Mouse (Mus musculus) C2C12 (cell line): ENCODE results near the gene Nrp1. TPM values are rescaled to one million over a fixed set of nuclear protein-coding genes. Genes with fewer than 3 reads are reported as not detected.
A peak's percentile ranks its signal among the peaks of the same experiment; 100 is the strongest.

Source experiments
- H3K27me3 ChIP-seq: one replicate; pipeline ENCODE4 v1.6.1; 2011; ENCODE audit not compliant: control insufficient read depth, insufficient read depth, insufficient read length
- H3K36me3 ChIP-seq: one replicate; pipeline ENCODE4 v1.6.1; 2011; ENCODE audit not compliant: control insufficient read depth, insufficient read depth
- H3K4me3 ChIP-seq: one replicate; pipeline ENCODE4 v1.5.1; 2011; ENCODE audit warnings: mild to moderate bottlenecking, control low read depth; ENCODE audit not compliant: poor library complexity, insufficient read depth, severe bottlenecking
- H3K79me2 ChIP-seq: one replicate; pipeline ENCODE4 v1.6.1; 2011; ENCODE audit not compliant: control insufficient read depth, insufficient read depth
- H3K79me3 ChIP-seq: one replicate; pipeline ENCODE4 v1.6.1; 2011; ENCODE audit warnings: low read depth, control low read depth
- H3ac ChIP-seq: one replicate; pipeline ENCODE3; 2011; ENCODE audit warnings: low read depth; ENCODE audit not compliant: control insufficient read depth, insufficient read length
- CEBPB ChIP-seq: IDR thresholded peaks from one replicate; pipeline ENCODE4 v1.6.1; 2011; ENCODE audit warnings: low read depth, mild to moderate bottlenecking, control low read depth, moderate library complexity
- CTCF ChIP-seq: IDR thresholded peaks from one replicate; pipeline ENCODE4 v1.5.1; 2011; ENCODE audit not compliant: control insufficient read depth, insufficient read depth, insufficient read length
- FOSL1 ChIP-seq: IDR thresholded peaks from one replicate; pipeline ENCODE4 v1.8.0; 2011; ENCODE audit warnings: mild to moderate bottlenecking, low read length; ENCODE audit not compliant: poor library complexity, insufficient read depth, severe bottlenecking
- MAX ChIP-seq: IDR thresholded peaks from one replicate; pipeline ENCODE4 v1.6.1; 2011; ENCODE audit warnings: mild to moderate bottlenecking, control low read depth
- MYOD1 ChIP-seq: IDR thresholded peaks from one replicate; pipeline ENCODE4 v1.6.1; 2011; ENCODE audit warnings: low read depth; ENCODE audit not compliant: control insufficient read depth, insufficient read length
- MYOG ChIP-seq: IDR thresholded peaks from one replicate; pipeline ENCODE4 v1.6.1; 2011; ENCODE audit not compliant: control insufficient read depth, insufficient read length; ENCODE audit errors: extremely low read depth
- USF1 ChIP-seq: IDR thresholded peaks from one replicate; pipeline ENCODE4 v1.6.1; 2011; ENCODE audit warnings: low read depth, mild to moderate bottlenecking, control low read depth, moderate library complexity
- polyA plus RNA-seq: library from polyadenylated mRNA; unstranded; fragments of >200 nt; fragmentation: generic; extraction: Trizol; gene quantifications from one replicate; pipeline ENCODE4 v1.2.1, GENCODE M21; 2012; ENCODE audit warnings: missing spikeins

Nrp1 gene
- polyA plus RNA-seq, 1 experiment = 19.1 TPM

GRCm38 (mm10) chr8:128386963-128387621 lies 28.7 kb downstream of the Nrp1 start:
- Histone ChIP-seq H3K79me2 (peaks cover 58% of the 10 kb centered on the region), H3K27me3 (no peaks in the 10 kb centered on the region)
- no peak for TF ChIP-seq FOSL1
- TF ChIP-seq CTCF = no peak
- no peak for TF ChIP-seq MYOD1
- no peak for TF ChIP-seq MYOG
- TF ChIP-seq CEBPB = no peak
- TF ChIP-seq MAX = no peak
- TF ChIP-seq USF1 = no peak

GRCm38 (mm10) chr8:128390759-128391158 lies 32.4 kb downstream of the Nrp1 start:
- Histone ChIP-seq H3K27me3 (no peaks in the 10 kb centered on the region), H3K79me3 (peaks cover 9% of the 10 kb centered on the region), H3K4me3 (no peak overlapping the region), H3ac (no peak overlapping the region), H3K36me3 (no peaks in the 10 kb centered on the region), H3K79me2 (peaks cover 82% of the 10 kb centered on the region)
- TF ChIP-seq CEBPB (no peak), MYOG (no peak), MYOD1 (no peak), USF1 (no peak), FOSL1 (no peak), MAX (no peak), CTCF (no peak)

More at GRCm38 (mm10) chr8:128386963-128387621, 28.7 kb downstream of the Nrp1 start:
- Histone ChIP-seq H3ac (no peak overlapping the region), H3K79me3 (peaks cover 7% of the 10 kb centered on the region), H3K36me3 (no peaks in the 10 kb centered on the region), H3K4me3 (no peak overlapping the region)

GRCm38 (mm10) chr8:128391182-128391760 lies 32.9 kb downstream of the Nrp1 start:
- no peaks in the 10 kb centered on the region for H3K36me3 ChIP-seq
- H3K79me3 ChIP-seq = peaks cover 9% of the 10 kb centered on the region
- H3ac ChIP-seq = no peak overlapping the region
- H3K27me3 ChIP-seq = no peaks in the 10 kb centered on the region
- TF ChIP-seq FOSL1 (no peak), MAX (no peak), CEBPB (no peak), MYOD1 (no peak), USF1 (no peak), CTCF (no peak), MYOG (no peak)
- no peak overlapping the region for H3K4me3 ChIP-seq
- peaks cover 82% of the 10 kb centered on the region for H3K79me2 ChIP-seq

- TF ChIP-seq FOSL1 (no peak), MAX (no peak), MYOG (no peak), CEBPB (no peak), CTCF (no peak), USF1 (peak; percentile 67)
- Histone ChIP-seq H3ac (no peak overlapping the region), H3K27me3 (no peaks in the 10 kb centered on the region), H3K4me3 (no peak overlapping the region), H3K79me2 (peaks cover 69% of the 10 kb centered on the region), H3K36me3 (no peaks in the 10 kb centered on the region), H3K79me3 (peaks cover 12% of the 10 kb centered on the region)
Observed at GRCm38 (mm10) chr8:128394671-128395193, 36.3 kb downstream of the Nrp1 start.

- no peaks in the 10 kb centered on the region for H3K27me3 ChIP-seq
- H3K4me3 ChIP-seq = no peak overlapping the region
- H3K36me3 ChIP-seq = no peaks in the 10 kb centered on the region
- TF ChIP-seq MAX (no peak), CTCF (no peak), FOSL1 (no peak), MYOD1 (no peak), MYOG (no peak), CEBPB (no peak), USF1 (no peak)
- H3ac ChIP-seq = no peak overlapping the region
- peaks cover 57% of the 10 kb centered on the region for H3K79me2 ChIP-seq
- H3K79me3 ChIP-seq = peaks cover 9% of the 10 kb centered on the region
Observed at GRCm38 (mm10) chr8:128396968-128397367, 38.6 kb downstream of the Nrp1 start.
